Mouse (Mus musculus): Measurements from ENCODE around the gene Nup214.

- no peak for TF ChIP-seq POLR2A (IDR thresholded peaks at IDR 0.05; ENCODE audit: control insufficient read depth, extremely low read depth, insufficient read depth, low read length, poor library complexity)
- no peak for TF ChIP-seq CTCF (IDR thresholded peaks at IDR 0.05; ENCODE audit: borderline replicate concordance, control insufficient read depth, extremely low read depth, insufficient read depth, low read length, poor library complexity)
Observed at GRCm38 (mm10) chr2:31964191-31964590, 10.0 kb upstream of the Nup214 start.

All from thymus, adult 2 months (tissue).